Mouse (Mus musculus): ENCODE data around the gene Sept4.

The Sept4 gene

DNA sequence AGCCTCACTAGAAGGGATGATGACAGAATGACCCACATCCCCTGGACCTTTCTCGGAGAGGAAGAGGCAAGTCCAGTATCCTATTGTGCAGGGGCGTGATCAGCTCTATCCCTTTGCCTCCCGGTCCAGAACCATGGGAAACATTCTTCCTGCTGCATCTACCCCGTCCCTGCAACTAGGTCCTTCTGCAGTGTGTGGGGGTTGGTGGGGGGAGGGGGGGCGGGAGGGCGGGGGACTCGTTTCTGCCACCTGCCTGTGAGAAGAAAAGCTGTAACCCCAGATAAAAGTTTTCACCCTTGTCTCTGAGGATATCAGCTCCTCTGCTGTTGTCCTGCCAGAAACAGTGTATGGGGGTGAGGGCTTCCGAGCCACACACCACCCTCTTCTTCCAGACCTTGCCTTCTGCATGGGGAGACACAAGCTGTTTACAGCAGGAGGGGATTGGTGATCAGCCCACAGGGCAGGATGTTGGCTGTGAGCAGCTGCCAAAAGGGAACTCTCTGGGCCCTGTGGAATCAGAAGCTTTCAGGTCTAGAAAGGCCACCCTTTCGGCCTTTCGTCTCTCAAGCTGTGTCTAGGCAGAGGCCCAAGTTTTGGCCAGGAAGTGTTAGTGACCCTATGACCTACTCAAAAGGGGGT, 10.4 kb downstream of the Sept4 start:
- DNase-seq (ENCODE audit: low spot score in 2 of 2) = peak; percentile 69 to 77

DNA sequence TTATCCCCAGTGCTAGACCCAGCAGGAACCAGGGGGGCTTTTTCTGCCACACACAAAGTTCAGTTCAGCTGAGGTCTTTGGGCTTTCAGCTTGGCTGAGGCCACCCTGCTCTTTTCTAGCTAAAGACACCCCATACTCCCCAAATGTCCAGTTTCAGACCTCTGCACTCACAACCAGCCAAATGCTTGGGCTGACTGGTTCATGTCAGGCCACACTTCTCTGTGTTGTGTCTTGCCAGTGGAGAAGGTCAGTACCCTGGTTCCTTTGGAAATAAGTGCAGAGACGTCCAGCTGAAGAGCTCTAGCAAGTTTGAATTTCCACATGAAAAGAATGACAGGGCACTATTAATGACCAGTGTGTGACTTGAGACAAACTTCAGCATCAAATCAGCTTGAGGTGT, 11.0 kb downstream of the Sept4 start:
- DNase-seq (ENCODE audit: low spot score in 2 of 2) = no peak

DNA sequence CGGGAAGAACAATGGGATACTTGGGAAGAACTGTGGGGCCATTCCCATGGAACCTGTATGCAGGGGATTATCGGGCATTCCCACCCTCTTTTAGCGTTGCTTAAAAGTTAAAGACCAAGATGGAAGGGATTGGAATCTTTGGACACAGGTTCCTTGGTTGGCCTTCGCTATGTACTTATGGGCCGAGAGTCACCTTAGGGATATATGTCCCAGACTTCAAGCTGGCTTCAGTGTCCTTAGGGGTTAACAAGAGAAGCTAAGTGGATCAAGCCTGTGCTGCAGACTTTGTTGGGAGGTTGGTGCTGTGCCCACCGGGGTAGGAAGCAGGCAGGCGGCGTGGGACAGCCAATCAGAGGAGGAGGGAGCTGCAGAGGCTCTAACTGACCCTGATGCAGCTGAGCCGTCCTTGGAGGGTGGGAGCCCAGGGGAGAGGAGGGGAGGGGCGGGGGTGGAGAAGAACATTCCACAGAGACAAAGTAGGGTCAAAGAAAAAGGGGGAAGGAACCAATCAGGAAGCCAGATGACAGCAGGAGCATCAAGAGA, 11.9 kb downstream of the Sept4 start:
- DNase-seq (ENCODE audit: low spot score in 2 of 2) = no peak

DNA sequence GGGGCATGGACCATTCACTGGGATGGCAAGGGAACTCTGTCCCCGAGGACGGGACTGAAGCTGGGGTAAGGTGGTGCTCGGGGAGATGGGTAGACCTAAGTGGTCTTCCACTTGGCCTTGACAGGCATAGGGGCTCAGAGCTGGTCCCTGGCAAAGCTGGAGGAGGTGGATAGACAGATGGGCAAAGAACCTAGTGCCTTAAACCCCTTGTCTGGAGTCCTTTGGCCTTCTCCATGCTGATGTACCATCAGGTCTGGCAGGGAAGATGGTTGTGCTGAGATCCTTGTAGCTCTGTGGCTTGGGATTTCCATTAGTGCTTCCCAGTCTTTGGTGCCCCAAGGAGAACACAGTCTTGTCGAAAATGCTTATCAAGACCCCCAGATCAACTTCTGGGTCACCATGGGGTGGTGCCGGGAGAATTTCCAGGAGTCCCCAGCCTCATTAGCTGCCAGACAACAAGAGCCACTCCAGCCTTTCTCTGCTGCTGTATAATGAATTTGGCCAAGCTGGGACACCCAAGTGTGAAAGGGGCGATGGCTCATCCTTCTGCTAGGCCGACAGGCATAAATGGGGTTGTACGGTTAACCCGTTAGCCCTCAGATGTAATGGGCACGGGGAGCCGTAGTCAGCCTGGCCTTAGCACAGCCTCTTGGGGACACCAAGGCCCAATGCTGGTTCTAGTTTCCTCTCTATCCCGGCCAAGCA, 12.6 kb downstream of the Sept4 start:
- no peak for DNase-seq (ENCODE audit: low spot score in 2 of 2)

DNA sequence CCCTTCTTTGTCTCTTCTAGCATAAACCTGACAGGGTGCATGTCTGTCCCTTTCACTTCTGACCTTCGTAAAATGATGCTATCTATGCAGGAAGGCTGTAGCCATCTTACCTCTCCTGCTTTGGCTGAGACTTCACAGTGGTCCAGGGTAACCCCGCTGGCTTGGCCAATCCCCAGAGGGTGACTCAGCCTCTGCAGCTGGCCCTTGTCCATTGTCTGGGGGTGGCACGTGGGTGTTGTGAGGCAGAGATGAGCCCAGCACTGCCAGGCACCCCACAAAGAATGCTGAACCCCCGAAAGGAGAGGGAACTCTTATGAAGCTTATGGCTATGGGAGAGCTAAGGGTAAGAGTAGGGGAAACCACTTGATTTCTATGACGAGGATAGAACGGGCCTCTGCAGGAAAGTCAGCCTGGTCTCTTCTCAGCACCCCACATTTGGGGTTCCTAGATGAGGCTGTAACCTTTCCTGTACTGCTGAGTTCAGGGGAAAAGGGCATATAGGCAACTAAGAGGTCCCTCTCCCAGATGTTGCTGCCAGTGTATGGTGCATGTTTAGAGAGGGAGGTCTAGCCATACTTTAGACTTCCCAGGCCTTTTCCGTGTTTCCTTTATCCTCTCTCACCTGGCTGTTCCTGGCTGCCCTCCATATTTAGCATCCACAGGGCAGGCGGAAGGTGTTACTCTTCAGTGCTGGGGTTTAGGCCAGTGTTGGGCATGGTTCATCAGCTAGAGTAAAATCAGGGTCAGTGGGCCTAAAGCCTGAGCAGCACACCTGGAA, 13.4 kb downstream of the Sept4 start:
- no peak for DNase-seq (ENCODE audit: low spot score in 2 of 2)

DNA sequence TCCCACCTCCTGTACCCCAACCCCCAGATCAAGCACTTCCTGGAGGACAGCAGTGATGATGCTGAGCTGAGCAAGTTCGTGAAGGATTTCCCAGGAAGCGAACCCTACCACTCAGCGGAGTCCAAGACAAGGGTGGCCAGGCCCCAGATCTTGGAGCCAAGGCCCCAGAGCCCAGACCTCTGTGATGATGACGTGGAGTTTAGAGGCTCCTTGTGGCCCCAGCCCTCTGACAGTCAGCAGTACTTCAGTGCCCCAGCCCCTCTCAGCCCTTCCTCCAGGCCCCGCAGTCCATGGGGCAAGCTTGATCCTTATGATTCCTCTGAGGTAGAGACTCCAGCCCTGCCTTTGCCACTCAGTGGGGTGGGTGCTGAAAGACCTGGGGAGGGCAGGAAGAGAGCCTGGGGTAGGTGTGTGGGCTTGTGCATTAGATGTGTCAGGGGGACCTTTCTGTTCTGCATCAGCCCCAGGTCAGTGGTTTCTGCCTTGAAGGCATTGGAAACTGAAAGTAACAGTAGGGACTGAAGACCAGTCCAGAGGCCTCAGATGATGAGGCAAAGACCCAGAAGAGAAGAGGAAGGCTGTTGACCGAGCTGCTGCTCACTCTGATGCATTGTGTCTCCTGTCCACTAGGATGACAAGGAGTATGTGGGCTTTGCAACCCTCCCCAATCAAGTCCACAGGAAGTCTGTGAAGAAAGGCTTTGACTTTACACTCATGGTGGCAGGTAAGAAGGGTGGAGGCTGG, 14.8 kb downstream of the Sept4 start:
- no peak for DNase-seq (ENCODE audit: low spot score in 2 of 2)

DNA sequence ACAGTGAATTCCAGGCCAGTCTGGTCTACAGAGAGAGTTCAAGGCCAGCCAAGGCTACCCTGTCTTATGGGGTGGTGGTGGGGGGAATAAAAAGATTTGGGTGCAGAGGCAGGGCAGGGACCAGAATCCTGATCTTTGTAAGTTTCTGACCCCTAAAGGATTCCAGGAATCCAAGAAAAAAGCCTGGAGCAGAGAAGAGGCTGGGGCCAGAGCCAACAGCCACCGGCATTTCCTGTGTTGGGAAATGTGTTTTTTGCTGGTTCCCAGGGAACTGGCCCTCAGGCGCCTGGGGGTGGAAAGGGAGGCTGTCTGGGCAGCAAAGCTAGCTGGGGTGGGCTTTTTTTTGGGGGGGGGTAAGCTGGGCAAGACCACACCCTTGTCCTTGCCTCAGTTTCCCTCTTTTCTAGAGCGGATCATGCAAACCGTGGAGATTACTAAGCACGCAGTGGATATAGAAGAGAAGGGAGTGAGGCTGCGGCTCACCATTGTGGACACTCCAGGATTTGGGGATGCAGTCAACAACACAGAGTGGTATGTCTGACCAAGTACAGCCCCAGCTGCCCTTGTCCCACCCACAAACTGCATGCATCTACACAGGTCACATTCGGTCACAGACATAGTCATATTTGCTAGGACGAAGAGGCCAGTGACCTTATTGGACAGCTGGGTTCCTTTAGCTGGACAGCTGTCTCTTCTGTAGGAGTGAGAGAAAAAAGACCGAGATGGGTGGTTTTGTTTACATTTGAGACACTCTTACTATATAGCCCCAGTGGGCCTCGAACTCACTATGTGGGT, 16.2 kb downstream of the Sept4 start:
- DNase-seq (ENCODE audit: low spot score in 2 of 2) = peak; percentile 74 to 80

DNA sequence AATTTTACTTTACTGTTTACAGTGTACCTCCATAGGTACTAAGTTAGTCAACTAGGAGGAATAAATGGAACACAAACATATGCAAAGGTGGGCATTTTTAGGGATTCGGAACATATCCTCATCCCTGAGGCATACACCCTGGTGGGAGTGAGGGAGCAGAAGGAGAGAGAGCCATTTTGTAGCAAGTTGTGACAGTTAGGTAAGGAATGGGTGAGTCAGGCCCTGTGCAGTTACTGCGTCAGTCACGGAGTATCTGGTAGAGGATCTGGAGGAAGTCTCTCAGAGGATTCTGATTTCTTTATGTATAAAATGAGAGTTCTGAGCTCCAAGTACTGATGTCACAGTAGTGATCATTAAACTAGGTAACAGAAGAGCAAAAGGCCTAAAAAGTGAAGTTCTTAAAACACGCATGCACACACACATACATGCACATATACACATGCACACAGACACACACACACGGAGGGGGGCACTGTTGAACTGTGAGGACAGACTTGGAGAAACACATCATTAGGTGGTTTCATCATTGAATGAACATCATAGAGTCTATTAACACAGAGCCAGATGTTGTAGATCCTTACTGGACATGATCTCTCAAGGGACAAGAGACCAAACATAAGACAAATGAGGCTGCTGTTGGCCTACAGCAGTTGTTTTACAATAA, 18.6 kb downstream of the Sept4 start:
- DNase-seq (ENCODE audit: low spot score in 2 of 2) = no peak

DNA sequence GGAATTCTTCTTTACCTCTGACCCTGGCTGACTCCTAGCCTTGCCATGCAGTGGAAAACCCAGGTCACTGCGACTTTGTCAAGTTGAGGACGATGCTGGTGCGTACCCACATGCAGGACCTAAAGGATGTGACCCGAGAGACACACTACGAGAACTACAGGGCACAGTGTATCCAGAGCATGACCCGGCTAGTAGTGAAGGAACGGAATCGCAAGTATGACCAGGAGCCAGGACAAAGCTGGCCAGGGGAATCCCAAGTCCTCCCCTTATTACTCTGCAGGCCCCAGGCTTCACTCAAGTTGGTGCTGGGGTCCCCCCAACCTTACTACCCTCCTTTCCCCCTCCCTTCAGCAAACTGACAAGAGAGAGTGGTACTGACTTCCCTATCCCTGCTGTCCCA, 20.9 kb downstream of the Sept4 start:
- DNase-seq (ENCODE audit: low spot score in 2 of 2) = no peak

DNA sequence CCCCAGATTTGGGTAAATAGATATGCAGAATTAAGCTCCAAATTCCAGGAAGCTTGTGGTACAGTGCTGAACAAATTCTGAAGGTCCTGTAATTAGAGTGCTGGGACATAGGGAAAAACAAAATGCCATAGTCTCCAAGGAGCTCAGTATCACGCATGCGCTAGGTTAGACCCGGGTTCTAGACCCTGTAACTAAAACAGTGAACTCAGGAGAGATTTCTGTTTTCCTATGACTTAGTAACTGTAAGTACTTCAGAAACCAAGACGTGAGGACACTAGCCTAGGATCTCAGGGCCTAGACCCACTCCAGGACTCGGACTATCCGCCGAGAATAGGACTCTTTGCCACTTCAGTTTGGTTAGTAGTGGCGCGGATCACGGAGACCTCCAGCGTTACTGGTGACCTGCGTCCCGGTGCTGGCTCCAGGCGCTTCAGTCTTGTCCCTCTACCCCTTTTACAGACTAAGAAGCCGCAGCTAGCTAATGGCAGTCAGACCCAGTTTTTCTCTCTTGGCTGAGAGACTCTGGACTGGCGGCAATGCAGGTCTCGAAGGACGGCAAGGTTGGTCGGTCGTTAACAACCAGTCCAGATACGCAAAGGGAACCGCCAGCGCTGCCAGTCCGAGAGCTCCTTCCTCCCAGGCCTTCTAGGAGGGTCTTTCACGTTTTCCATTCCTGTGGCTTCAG, 22.3 kb downstream of the Sept4 start:
- peak in 1 of 2 experiments; percentile 51 for DNase-seq (ENCODE audit: low spot score in 2 of 2)

DNA sequence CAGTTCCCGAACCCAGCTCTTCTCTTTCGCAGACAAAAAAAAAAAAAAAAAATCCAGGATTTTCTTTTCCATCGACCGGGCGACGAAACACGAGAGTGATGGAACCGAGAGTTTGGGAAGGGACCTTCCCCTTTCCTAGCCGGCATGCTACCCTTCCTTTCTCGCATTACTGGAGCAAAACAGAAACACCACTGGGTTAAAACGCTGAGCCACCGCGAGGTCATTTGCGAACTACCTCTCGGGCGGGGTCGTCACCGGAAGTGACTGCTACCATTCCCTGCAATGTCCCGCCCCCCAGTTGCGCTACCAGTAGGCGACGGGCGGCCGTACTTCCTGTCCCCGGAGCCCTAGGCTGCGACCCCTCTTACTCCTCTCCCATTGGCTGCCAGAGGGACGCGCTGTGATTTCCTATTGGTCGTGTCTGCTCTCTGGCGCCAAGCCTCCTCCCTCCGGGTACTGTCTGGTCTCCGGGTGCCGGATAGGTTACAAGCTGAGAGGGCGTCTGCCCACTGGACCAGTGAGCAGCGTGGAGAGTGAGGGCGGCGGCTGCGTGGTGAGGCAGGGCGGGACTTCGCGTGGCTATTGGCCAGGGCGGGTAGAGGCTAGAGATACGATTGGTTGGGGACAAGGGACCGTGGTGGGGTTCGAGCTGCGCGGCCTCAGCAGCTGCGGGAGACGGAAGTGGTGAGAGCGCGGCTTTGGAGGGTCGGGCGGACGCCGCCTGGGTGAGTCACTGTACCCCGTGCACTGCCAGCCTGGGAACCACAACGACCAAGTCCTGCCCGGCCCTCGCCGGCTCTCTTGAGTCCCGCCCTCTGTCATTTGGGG, 23.0 kb downstream of the Sept4 start, which contains the start of gene Mtmr4:
TSS of gene Mtmr4 (plus strand) at position 637 of the 828 bp plus-strand sequence.
- DNase-seq (ENCODE audit: low spot score in 2 of 2) = peak; percentile 100

DNA sequence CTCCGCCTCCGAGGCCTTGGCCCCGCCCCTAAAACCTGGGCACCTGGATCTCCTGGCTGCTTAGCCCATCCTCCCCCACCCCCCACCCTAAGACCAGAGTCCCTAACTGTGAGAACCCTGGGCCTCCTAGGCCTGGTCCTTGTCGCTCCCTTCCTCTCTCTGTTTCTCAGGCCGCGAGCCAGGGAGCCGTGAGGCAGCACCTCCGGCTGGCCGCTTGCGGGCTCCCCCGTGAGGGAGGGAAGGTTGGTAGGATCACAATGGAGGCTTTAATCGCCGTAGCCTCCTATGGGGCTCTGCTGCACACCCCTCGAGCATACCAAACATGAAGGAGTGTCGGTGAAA, 23.6 kb downstream of the Sept4 start:
- no peak for DNase-seq (ENCODE audit: low spot score in 2 of 2)

DNA sequence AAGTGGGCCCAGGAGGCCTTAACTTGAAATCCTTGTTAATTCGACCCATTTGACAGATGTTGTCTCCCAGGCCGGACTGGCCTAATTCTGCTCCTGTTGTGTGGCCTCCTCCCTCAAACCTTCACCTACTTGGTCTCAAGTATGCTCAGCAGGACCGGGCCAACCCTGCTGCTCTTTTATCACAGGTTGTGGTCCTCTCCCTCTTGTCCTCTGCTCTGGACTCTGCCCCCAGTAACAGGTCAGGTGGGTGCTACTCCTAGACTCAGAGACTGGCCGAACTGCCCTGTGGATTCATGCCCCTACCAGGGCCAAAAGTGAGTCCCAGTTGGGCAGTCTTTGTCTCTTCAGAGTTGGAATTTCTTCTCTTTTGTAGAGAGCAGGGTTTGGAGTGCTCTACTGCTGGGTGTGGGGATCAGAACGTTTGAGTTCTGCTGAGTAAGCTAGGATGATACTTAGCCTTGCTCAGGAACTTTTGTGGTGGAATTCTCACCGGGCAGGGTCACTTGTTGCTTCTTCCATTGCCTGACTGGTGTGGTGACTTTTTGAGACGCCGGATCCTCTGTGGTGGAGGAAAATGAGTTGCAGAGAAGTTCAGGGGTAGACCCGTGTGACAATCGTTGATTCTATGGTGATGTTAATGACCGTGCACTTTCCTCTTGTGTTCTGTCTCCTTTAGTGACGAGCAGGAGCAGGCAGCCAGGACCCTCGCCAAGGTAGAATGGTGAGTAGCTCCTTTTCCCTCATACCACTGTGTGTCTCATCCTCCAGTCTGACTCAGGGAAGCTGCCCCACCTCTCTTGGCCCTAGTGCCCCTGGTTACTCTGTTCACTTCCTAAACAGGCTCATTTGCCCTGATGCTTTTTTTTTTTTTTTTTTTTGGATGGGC, 24.3 kb downstream of the Sept4 start:
- DNase-seq (ENCODE audit: low spot score in 2 of 2) = no peak

DNA sequence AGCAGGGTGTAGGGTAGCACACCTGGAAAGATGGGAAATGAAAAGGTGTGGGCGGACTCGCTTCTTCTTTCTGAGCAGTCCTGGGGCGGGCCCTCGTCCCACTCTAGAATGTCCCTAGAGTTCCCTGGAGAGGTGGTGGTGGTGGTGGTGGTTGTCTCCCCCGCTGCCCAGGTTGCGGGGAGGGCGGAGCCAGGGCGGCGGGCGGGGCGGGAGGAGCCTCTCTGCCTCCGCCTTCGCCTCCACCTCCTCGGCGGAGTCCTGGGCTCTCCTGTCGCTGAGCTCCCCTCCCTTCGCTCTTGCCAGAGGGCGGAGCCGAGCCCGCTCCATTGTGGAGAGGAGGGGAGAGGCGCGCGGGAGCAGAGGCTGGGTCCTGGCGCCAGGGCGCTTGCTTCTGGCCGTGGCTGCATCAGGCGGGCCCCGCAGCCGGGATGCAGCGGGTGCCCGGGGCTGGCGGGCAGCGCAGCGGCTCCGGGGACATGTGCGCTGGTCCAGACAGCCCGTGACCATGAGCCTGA, 26.7 kb downstream of the Sept4 start:
- peak; percentile 86 to 88 for DNase-seq (ENCODE audit: low spot score in 2 of 2)

DNA sequence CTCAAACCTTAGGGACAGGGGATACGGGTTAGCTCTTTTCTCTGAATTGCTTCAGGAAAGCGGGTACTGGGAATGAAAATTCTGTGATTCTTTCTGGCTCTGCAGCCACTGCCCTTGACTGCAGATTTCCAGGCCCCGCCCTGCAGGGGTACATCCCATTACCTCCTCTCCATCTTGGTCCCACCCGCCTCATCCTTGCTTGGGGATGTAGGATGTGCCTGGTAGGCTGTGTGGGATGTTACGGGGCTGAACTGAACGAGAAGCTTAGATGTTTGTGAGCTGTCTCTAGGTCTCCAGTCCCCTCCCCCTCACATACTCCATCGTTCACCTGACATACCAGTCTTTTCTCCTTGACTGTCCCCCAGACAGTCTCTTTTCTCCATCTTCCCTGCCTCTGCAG, 27.3 kb downstream of the Sept4 start:
- no peak for DNase-seq (ENCODE audit: low spot score in 2 of 2)

DNA sequence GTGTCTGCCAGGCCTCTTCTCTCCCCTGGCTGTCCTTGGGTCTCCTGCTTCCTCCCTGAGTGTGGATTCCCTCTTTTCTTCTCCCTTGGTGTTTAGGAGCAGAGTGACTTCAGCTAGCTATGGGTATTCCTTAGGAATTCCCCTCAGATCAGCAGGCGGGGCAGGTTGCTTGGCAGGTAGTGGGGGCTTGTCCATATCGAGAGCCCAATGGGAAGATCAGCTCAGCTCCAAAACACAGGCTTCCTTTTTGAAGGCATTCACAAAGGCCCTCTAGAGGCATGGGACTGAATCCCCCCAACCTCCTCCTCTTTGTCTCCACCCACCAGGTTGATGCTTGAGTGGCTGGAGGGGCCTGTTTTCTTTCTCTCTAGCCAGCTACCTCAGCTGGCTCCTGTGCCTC, 27.8 kb downstream of the Sept4 start:
- DNase-seq (ENCODE audit: low spot score in 2 of 2) = no peak

DNA sequence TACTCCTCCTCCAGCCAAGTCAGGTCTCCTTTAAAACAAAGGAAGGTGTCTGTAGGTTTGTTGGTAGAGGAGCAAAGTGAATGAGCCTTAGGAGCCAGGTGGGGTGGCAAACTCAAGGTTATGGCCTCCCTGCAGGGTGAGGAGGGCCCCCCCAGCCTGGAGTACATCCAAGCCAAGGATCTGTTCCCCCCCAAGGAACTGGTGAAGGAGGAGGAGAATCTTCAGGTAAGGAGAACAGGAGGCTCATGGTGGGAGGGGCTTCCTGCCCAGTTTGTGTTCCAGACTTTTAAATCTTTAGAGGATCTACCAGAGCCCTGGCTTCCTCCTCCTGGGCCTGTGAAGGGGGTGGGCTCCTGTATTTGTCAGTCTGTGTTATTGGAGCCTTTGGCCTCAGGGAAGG, 28.4 kb downstream of the Sept4 start:
- DNase-seq (ENCODE audit: low spot score in 2 of 2) = no peak
